Mouse (Mus musculus) brain, embryonic 14.5 days (tissue): ENCODE results near the gene Gm5148. TPM values are rescaled to one million over a fixed set of nuclear protein-coding genes. Genes with fewer than 3 reads are reported as not detected.

Experiments
- DNase-seq: peaks from one replicate; pipeline ENCODE4 v3.0.0-alpha.2; 2011; ENCODE audit warnings: low read depth
- CTCF ChIP-seq: fragments of 200-500 bp; IDR thresholded peaks from 2 replicates; pipeline ENCODE4 v1.5.1; 2012; ENCODE audit warnings: inconsistent platforms, mild to moderate bottlenecking, moderate library complexity, borderline replicate concordance; ENCODE audit not compliant: insufficient read depth, insufficient read length; ENCODE audit errors: extremely low read depth
- POLR2A ChIP-seq: fragments of 200-500 bp; IDR thresholded peaks from 2 replicates; pipeline ENCODE4 v1.6.1; 2012; ENCODE audit warnings: mild to moderate bottlenecking, inconsistent platforms, borderline replicate concordance; ENCODE audit not compliant: poor library complexity, insufficient read depth, insufficient read length, severe bottlenecking; ENCODE audit errors: extremely low read depth
- polyA plus RNA-seq: library from polyadenylated mRNA; depleted of rRNA; stranded (reverse); fragments of >200 nt; gene quantifications from 2 replicates; pipeline ENCODE4 v1.2.3, GENCODE M21; 2012; rRNA removed

Gene Gm5148
- polyA plus RNA-seq, result 12.4 and 12.9 TPM in 2 replicates

DNA sequence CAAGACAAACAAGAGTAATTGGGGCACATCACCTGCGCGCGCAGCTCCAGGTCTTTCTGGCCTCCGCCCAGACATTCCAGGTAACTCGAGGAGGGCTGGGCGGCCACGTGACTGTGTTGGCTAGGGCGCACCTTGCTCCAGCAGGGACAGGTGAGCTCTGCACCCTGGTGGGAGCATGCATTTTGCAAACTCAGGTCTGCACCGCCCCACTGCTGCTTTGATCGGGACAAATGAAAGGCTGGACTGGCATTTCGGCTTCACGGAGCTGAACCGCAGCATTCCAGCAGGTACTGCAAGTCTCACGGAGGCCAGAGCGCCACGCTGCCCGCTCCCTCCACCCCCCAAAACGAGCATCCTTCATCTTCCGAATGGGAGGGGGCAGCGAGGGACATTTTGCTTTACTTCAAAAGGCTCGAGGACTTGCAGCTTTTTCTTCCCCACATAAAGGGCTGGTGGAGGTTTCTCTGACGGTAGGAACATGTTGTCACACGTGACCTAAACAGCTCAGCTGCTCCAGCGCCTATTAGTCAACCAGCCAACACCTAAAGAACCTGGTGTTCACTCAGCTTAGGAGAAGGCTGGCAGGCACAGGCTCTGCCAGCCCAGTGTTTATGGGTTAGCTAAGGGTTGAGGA, at the start of gene Gm5148:
TSS of gene Gm5148 (minus strand) at position 320 of the 634 bp plus-strand sequence.
- peak; percentile 84 for DNase-seq

DNA sequence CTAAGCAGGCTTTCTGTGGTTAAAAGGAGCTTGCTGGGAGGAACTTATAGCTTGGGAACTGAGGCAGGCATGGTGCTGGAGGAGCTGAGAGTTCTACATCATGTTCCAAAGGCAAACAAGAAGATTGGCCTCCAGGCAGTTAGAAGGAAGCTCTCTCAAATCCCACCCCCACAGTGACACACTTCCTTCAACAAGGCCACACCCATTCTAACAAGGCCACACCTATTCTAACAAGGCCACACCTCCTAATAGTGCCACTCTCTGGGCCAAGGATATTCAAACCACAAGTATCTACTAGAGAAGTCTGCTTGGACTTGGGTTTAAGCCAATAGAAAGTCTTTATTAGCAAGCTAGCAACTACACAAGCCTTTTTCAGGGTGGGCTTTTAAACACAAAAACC, 46.7 kb upstream of the Gm5148 start:
- TF ChIP-seq POLR2A (no peak), CTCF (no peak)
- no peak for DNase-seq

More for the DNA sequence above, at the start of gene Gm5148:
- TF ChIP-seq POLR2A (no peak), CTCF (no peak)

DNA sequence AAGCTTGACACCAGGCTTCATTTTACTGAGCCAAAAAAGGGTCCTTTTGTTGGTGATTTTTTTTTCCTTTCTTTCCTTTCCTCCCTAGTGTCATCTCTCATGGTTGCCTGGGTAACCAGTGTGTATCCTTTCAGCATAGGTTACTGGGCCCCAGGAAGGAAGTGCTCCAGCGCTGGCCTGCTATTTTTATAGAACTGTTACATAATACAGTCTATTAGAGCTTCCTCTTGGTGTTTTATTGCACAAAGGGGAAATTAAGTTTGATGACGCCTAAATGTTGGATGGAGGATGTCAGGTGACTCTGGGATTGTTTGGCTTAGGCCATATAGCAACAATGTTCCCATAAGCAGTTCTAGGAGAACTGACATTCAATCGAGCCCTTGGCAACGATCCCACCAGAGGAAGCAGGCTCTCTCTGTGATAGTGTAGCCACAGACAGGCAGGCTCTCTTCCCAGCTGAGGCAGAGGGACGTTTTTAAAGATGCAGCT, 45.0 kb upstream of the Gm5148 start:
- TF ChIP-seq CTCF, result no peak
- no peak for TF ChIP-seq POLR2A
- DNase-seq, result peak; percentile 87

DNA sequence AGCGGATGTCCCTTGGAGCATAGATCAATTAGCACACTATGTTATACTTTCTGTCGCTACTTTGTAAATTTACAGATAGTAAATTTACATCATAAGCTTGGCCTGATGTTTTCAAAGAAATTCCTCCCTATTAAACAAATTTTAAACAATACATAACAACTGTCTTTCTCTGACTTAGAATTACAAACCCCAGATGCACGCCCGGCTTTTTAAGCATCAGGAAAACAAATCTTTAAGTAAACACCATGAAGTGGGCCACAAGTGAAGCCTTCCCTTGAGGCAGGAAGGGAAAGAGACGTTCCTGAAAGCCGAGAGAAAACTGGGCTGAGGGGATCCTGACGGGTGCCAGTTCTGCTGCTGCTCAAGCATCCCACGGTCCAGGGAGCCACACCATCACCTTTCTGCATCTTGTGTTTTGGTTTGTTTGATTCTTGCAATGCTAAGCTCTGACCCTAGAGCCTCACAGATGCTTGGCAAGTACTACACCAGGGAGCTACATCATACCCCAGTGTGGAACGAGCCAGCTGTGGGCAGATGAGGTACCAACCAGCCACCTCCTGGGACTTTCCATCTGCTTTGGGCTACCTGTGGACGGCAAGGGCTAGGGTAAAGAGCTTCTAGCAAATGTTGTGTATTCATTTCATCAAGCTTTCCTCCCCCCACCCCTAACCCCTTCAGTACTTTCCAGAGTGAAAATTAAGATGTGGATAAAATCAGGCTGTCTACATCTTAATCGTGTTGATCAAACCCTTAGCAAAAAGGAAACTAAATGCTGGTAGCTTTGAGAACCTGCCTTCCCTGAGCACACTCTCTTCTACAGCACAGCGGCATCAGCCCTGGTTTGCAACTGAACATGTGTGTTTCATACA, 43.1 kb upstream of the Gm5148 start:
- DNase-seq, result no peak
- no peak for TF ChIP-seq POLR2A
- TF ChIP-seq CTCF, result no peak

DNA sequence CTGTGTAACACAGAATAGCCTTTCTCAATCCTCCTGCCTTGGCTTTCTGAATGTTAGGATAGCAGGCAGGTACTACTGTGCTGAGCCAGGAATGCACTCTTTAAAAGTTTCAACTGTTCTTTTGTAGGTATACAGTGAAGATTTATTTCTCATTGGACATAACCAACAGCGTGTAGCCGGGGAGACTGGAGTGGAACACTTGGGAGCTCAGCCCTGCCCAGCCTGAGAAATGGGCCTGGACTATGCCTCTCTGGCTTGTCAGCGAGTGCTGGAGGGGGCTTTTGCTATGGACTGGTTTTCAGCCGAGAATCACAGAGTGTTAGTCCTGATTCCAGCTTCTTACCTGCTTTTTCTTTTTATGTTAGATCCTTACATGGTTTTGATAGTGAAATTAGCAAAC, 42.3 kb upstream of the Gm5148 start:
- DNase-seq, result no peak
- TF ChIP-seq CTCF, result no peak
- no peak for TF ChIP-seq POLR2A

DNA sequence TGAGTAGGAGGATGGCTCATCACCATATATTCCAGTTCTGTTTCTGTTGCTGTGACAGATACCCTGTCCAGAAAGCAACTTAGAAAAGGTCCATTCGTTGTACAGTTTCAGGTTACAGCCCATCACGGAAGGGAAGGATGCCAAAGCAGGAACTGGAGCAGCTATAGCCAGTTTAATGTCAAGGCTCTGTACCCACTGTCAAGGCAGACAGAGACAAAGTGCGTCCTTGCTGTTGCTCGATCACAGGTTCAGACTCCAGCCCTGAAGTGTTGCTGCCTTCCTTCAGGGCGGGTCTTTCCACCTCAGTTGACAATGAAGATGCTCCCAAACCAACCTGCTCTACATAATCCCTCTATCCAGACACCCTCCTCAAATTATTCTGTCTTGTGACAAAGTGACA, 41.7 kb upstream of the Gm5148 start:
- DNase-seq, result no peak
- no peak for TF ChIP-seq POLR2A
- no peak for TF ChIP-seq CTCF

DNA sequence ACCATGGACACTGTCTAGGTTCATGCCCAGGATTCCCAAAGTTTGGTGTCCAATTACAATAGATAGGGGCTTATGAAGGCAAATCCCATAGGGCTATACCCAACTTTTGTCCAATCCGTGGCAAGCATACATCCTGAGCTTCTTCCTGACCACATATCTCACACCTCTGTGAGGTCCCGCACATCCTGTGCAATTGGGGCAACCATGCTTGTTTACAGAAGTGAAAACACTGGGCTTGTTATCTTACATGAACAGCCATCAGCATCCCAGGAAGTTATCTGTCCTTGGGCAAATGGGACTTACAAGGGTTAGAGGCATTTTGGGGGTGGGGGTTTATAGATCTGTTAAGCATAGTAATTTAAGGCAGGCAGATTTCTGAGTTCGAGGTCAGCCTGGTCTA, 41.0 kb upstream of the Gm5148 start:
- no peak for TF ChIP-seq POLR2A
- TF ChIP-seq CTCF, result no peak
- no peak for DNase-seq

DNA sequence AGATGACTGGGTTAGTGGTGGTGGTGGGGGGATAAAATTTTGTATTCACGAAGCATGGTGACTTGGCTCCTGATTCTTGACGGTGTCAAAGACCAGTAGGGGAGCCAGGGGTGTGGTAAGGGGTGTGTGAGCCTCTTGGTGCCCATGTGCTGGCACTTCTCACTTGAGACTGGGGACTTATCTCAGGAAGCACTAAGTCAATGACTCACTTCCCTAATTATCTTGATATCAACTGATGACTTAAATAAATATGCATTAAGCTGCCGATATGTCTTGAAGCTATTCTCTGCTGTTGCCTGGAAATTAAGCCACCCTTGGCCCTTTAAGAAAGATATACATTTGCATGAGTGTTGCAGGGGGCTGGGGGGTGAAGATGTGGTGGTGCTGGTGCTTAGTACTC, 38.0 kb upstream of the Gm5148 start:
- TF ChIP-seq CTCF (no peak), POLR2A (no peak)

DNA sequence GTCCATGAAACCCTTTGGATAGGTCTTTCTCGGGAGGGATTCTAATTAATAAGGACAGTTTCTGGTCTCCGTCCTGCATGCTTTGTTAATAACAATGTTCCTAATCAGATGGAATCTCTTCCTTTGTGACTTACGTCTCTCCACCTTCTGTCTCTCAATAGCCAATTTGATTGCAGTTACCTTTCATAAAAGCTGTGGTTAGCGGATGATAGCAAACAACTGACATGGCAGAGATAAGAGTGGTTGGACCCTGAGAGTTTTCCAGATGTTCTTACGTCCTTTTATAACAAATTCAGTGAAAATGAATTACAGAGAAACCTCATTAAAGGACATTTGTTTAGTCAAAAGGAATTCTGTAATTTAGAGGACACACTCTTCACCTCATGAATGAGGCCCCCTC, 37.5 kb upstream of the Gm5148 start:
- DNase-seq, result no peak
- TF ChIP-seq CTCF (no peak), POLR2A (no peak)

More for the DNA sequence above, 38.0 kb upstream of the Gm5148 start:
- DNase-seq, result no peak

DNA sequence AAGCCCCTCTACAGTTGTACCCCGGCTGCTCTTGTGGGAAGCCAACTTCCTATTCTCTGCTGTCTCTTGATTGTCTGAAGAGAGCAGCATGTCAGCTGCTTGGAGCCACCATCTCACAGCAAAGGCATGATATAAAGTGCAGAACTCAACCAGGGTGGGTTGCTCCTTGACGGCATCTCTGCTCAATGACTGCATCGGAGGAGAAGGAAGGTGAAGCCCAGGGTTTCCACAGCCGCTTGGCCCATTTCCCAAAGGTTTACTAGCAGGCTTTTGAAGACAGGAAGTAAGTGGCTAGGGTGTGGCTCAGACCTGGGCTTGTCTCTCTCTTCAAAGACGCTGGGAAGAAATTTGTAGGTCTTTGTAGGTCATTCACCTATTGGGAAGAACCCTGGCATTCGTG, 36.6 kb upstream of the Gm5148 start:
- no peak for TF ChIP-seq POLR2A
- DNase-seq, result no peak

DNA sequence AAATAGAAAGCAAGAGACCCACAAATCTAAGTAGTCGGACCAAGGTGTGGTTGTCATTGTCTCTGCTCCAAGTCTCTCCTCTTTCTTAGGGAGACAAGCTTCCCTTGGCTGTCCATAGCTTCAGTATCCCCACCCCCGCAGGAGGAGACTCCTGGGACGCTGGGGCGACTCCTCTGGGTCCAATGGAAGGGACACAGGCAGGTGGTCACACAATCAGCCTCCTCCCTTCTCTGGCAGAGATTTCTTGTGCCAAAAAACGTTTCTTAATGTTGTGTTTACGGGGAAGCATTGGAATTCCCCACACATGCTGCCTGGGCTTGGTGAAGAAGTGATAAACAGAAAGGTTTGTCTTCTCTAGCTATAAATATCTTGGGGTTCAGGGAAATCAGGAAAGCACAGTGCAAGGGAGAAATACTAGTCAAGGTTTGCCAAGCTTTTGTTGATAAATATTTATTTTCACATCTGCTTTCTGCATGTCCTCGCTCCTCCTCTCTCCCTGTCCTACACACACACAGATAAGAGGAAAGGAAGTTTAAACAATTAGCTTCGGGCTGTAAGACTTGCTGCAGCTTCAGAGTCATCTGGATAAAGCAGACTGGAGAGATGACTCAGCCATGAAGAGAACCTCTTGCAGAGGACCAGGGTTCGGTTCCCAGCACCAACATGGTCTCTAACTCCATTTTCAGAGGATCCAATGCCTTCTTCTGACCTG, 34.5 kb upstream of the Gm5148 start:
- peak; percentile 21 for DNase-seq
- TF ChIP-seq CTCF, result no peak
- TF ChIP-seq POLR2A, result no peak

DNA sequence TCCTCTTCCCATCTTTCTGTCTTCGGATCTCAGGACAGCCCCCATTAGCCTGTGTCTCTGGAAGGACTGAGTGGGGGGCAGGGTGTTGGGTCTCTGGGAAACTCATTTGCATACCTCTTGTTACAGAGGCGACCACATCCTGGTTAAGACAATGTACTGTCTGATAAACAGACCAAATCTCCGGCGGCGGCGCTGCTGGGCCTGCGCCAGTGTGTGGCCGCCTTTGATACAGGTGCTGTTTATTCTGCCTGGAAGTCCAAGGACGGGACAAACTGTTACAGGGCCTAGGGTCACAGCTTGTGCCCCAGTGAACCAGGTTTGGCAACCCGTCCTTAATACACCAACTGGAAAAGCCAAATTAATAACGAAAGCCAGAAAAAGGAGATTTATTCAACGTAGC, 33.8 kb upstream of the Gm5148 start:
- DNase-seq, result peak; percentile 85

DNA sequence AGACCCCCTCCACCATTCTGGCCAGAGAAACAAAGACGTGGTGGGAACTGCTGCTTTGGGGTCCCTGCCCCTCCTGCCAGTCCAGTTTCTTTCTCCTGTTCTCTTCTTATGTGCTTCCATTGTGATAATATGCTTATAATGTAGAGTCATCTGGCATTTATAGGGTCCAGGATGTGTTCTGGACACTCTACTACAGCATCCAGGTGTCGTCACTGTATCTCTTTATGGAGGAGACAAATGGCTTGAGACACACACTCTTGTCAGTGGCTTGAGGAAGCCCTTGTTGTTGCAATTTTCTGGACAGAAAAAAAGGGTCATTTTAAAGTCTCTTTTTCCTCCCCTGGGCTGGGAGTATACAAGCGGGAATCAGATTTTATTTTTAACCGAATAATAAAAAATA, 33.3 kb upstream of the Gm5148 start:
- no peak for DNase-seq
- TF ChIP-seq POLR2A (no peak), CTCF (no peak)

More for the DNA sequence above, 33.8 kb upstream of the Gm5148 start:
- TF ChIP-seq CTCF, result no peak
- TF ChIP-seq POLR2A, result no peak

DNA sequence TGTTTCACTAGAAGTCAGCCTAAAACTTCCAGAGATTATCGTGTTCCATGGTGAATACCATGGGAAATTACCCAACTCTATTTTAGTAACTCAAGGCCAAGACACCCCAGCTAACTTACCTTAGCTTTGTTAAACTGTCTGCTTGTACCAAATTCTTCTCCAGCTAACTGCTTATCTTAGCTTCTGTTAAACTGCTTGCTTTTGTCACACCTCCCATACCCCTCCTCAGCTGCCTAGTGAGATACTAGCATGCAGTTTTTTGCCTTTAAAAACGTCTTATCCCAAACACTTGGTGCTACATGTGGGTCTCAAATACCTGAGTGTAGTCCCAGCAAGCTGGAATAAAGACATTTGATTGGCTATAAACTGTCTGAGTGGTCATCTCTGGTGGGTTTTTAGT, 31.7 kb upstream of the Gm5148 start:
- no peak for DNase-seq
- TF ChIP-seq CTCF (no peak), POLR2A (no peak)

DNA sequence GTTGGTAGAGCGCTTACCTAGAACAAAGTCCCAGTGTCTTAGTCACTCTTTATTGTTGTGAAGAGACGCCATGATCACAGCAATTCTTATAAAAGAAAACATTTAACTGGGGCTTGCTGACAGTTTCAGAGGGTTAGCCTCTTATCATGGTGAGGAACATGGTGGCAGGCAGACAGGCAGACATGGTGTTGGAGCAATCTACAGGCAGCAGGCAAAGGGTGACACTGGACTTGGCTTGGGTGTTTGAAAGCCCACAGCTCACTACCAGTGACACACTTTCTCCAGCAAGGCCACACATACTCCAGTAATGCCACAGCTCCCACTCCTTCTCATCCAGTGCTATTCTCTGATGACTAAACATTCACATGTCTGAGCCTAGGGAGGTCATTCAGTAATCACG, 30.3 kb upstream of the Gm5148 start:
- no peak for TF ChIP-seq CTCF
- TF ChIP-seq POLR2A, result no peak
- DNase-seq, result no peak
